Mouse (Mus musculus) heart, embryonic 10.5 days (tissue): ENCODE measurements around the gene Olfr1499. TPM values are rescaled to one million over a fixed set of nuclear protein-coding genes. Genes with fewer than 3 reads are reported as not detected.

Source experiments
- polyA plus RNA-seq: library from polyadenylated mRNA; unstranded; fragments of >200 nt; fragmentation: Nextera tagmentation; extraction: Ambion mirVana; gene quantifications from 2 replicates; pipeline ENCODE4 v1.2.1, GENCODE M21; 2016

The Olfr1499 gene
- polyA plus RNA-seq, 1 experiment from 2014 or later: not detected

Other genes starting within 250 kb of the Olfr1499 start
- gene Olfr1484, start 235.9 kb downstream of the Olfr1499 start, polyA plus RNA-seq: not detected in 2 replicates
- gene Olfr1487, start 202.1 kb downstream of the Olfr1499 start, polyA plus RNA-seq: not detected in 2 replicates
- not detected in 2 replicates for gene Olfr1489, start 187.8 kb downstream of the Olfr1499 start, polyA plus RNA-seq
- gene Olfr1490, start 168.4 kb downstream of the Olfr1499 start, polyA plus RNA-seq: not detected in 2 replicates
- not detected in 2 replicates for gene Olfr1491, start 122.2 kb downstream of the Olfr1499 start, polyA plus RNA-seq
- gene Olfr1493-ps1, start 96.2 kb downstream of the Olfr1499 start, polyA plus RNA-seq: not detected in 2 replicates
- not detected in 2 replicates for gene Olfr1494, start 79.7 kb downstream of the Olfr1499 start, polyA plus RNA-seq
- not detected in 2 replicates for gene Olfr1495, start 54.8 kb downstream of the Olfr1499 start, polyA plus RNA-seq
- not detected in 2 replicates for gene Olfr1496, start 41.6 kb downstream of the Olfr1499 start, polyA plus RNA-seq
- not detected in 2 replicates for gene Olfr1497, start 21.2 kb downstream of the Olfr1499 start, polyA plus RNA-seq
- gene Olfr1500, start 11.0 kb upstream of the Olfr1499 start, polyA plus RNA-seq: not detected in 2 replicates
- not detected in 2 replicates for gene Olfr1501, start 31.2 kb upstream of the Olfr1499 start, polyA plus RNA-seq
- not detected in 2 replicates for gene Olfr1502, start 42.3 kb upstream of the Olfr1499 start, polyA plus RNA-seq
- not detected in 2 replicates for gene Olfr1504, start 78.5 kb upstream of the Olfr1499 start, polyA plus RNA-seq
- gene Olfr1505, start 94.1 kb upstream of the Olfr1499 start, polyA plus RNA-seq: not detected in 2 replicates